Mouse (Mus musculus) cerebellum, adult 11-12 months (tissue): Measurements from ENCODE around the gene Cacna1s.

Experiments used
- DNase-seq: peaks from one replicate; pipeline ENCODE4 v3.0.0; 2022

Cacna1s gene

DNA sequence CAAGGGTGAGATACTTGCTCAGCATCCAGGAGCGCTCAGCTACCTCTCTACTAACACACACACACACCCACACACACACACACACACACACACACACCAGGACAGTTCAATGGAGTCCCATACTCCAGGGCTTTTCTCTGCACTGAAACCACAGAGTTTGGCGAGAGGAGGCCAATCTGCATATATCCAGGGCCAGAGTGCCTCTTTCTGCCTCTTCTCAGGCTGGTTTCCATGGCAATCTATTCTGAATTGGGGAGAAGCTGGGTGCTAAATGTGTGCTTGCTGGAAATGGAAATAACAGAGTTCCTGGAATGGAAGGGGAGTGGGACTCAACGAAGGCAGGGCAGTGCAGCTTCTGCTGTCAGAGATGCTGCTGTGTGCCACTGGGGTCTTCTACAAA is 3.2 kb downstream of the Cacna1s start:
- DNase-seq: no peak

DNA sequence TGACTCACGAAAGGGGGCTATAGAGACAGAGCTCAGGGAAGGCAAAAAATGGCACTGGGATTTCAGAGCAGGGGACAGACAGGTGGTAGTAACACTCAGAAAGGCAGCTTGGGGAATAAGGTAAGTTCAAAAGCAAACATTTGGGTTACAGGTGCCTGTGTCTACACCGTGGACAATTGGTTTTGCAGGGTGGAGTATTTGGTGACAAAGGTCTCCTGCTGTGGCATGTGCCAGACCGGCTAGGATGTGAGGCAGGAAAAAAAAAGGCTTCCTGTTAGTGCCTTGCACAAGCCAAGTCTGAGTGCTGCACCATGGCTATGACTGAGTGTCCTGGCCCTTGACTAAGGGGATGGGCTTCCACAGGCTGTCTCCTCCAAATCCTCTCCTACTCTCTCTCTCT is 6.0 kb downstream of the Cacna1s start:
- no peak for DNase-seq

DNA sequence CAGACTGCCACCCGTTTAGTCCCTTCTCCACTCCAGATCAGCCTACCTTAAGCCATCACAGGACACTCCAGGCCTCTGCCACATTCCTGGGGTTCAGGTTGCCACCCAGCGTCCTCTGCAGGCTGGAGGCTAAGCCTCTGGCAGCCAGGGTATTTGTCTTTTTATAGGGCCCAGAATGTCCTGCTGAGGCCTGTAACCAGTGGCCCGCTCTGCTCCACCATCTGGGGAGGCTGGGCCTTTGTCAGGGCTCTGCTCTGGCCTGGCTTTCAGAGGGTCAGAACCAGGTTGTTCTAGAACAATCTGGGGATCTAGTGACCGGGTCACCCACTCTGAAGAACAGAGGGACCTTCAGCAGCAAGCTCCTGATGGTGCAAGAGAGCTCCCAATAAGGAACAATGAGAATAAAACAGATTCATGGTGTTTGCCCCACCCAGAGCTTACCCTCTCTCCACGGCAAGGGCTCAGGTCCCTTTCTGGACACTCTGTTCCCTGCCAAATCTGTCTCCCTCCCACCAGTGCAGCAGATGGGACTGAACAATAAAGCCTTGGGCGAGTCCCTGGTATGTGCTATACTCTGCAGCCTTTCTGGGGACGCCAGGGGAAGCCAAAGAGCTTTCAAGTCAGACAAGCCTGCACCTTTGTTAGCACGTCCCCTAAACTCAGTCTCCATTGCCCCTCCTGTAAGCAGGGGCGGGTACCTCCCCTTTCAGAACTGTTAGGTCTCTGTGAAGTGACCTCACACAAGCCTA is 8.7 kb downstream of the Cacna1s start:
- peak; percentile 86 for DNase-seq

DNA sequence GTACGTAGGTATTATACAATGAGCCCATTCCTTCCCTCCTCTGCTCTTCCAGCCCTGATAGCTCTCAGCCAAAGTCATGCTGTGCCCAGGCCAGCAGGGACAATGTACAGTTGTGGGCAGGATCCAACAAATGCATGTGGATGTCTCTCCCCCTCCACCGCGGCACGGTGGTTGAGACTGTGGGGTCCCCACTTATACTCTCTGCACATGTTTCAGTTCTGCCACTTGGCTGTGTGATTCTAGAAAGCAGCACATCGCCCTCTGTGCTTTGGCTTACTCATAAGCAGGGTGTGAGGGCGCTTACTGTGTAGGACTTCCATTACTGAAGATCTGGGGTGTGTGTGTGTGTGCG is 9.2 kb downstream of the Cacna1s start:
- no peak for DNase-seq

DNA sequence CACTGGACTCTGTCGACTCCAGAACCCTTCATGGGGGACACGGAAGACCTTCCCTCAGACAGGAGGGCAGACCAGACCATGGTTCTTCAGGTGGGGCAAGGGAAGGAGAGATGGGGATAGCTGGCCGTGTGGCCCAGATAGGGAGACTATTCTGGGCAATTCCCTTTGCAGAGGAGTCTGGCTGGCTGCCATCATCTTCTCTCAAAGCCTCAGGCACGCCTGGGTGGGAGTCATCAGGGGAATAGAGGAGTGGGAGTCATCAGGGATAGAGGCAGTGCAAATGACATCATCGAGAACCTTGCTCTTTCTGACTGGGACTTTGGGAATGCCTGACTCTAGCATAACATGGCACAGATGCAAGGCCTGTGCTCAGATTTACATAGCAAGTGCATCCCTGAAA is 11.4 kb downstream of the Cacna1s start:
- no peak for DNase-seq

DNA sequence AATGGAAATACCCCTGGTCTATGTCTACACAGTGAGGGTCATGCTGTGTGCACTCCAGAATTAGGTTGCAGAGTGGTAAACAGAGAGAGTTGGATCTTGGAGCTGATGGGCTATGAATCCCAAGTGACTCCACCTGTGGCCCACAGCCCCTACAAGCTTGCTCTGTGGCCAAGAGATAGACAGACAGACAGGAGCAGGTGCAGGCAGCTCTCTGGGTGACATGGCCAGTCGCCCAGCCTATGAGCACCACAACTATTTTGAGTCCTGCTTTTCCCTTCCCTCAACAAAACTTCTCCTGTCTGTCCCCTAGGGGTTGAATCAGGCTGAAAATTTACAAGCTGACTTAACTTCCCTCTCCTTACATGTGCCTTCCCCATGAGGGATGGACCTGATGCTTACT is 14.1 kb downstream of the Cacna1s start:
- DNase-seq: no peak

DNA sequence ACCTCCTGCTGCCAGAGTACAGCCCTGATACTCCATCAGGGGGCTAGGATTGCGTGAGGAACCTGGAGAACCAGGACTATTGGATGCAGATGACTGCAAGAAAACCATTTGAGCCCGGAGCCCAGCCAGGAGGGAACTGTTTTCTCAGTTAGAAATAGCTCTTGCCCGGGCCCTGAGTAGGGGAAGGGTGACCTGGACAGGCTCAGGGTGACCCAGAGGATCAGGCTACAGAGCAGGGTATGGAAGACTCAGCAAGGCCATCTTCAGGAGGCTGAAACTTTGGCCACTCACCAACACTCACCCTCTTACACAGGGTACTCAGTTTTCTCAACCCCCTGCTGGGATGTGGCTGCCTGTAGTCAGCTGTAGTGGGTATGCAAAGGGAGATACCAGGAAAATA is 15.0 kb downstream of the Cacna1s start:
- no peak for DNase-seq

DNA sequence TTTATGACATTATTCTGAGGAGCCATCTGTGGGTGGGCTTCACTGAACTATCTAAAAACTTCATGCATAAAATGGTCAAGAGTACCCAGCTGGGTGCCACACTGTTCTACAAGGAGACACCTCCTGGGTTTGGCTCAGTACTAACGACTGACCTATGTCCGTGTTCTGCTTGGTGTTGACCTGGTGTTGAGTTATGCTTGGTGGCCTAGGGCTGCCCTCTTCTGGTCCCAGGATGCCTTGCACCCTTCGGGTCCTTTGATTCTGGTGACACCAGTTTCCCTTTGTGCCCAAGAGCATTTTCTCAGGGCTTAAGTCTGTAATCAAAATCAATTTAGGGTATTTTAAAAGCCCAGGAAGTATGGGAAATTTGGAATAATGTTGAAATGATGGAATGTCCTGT is 23.5 kb downstream of the Cacna1s start:
- no peak for DNase-seq

DNA sequence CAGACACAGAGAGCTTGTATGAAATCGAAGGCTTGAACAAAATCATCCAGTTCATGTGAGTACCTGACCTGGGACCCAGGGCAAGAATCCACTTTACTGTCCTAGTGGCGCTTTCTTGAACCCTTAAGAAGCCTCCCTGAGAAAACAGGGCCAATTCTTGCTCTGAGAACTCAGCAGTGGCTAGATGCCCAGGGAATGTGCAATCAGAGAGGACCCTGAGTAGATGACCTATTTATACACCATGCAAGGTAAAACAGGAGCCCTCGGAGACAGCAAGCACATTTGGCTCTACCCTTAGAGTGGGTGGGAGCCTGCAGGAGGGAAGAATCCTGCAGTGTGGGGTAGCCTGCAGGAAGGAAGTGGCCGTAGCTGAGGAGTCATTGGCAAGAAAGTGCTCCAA is 25.1 kb downstream of the Cacna1s start:
- no peak for DNase-seq

DNA sequence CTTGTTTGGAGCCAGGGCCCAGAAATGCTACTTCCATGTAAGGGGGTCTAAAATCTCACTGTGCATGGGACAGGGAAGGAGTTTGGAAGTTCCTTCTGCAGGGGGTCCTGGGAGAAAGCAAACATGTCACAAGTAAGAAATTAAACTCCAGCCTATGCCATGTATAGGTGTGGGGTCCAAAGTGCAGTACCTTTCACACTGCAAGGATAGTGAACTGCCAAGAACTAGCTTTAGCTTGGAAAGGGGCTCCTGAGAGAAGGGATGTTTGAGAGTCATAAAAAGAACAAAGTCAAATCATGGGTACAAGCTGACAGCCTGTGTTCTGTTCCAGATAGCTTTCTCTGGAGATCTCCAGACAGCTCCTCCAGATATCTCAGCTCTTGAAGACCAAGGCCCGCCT is 28.6 kb downstream of the Cacna1s start:
- DNase-seq: no peak

DNA sequence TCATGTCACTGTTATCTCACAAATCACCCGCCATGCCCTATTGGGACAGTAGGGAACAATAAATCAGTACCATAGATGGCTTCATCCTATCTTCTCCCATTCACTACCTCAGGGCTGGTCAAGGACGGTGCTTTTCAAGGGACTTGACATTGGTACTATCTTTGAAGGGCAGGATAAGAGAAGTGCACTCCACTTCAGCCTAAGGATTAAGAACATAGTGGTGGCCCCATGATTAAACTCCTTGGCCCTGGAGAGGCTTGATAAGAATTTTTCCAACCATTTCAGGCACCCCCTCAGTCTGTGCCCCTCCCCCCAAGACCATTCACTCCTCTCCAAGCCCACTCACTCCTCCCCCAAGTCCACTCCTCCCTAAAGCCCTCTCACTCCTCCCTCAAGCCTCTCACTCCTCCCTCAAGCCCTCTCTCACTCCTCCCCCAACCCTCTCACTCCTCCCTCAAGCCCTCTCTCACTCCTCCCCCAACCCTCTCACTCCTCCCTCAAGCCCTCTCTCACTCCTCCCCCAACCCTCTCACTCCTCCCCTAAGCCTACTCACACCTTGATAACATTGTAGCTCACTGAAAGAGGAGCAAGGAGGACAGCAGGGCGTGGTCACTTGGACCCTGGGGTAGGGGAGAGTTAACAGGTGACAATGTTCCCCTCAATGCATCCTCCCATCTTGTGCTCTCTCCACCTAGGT is 33.6 kb downstream of the Cacna1s start:
- DNase-seq: no peak

DNA sequence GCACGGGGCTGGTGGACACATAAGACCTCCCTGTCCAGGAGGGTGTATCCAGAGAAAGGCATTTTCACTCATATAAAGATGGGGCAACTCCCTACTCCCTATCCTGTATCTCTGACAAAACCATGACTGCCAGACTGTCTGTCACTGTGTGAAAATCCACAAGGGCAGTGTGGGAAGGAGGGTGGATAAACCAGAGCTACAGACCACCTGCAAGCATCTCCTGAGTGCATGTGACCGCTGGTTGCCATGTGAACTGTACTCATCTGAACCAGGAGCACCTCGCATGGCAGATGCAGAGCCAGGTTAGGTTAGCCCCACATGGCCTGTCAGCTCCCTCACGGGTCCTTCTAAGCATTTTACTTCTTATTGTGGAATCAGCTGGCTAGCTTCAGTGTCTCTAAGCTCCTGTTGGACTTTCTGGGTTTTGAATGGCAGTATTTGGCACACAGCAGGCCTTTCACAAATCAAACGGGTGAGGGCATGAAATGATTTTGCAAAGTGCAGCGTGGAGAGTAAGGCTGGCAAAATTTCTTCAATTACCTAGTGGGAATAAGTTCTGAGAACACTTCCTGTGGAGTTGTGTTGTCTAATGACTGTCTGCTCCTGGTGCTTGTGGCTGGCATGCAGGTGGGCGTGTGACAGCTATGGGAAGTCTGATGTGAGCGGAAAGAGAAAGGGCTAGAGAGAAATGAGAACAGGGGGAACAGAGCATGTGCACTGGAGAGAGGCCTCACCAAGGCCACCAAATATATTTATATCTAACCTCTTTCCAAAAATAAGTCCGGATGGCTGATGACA is 37.0 kb downstream of the Cacna1s start:
- no peak for DNase-seq

DNA sequence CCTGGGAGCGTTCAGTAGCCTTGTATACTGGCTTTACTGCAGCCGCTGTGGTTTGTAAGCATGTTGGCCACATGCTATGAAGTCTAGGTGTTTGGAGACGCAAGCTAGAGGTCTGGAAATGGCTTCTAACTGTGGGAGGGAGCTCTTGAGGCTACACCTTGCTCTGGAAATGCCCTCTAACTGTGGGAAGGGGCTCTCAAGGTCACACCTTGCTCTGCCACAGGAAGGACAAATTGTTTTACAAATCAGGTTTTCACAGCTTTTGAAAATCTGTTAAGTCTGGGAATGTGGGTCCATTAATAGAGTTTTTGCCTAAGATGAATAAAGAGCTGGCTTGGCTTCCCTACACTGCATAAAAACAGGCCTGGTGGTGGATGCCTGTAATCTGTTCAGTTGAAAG is 41.2 kb downstream of the Cacna1s start:
- no peak for DNase-seq

DNA sequence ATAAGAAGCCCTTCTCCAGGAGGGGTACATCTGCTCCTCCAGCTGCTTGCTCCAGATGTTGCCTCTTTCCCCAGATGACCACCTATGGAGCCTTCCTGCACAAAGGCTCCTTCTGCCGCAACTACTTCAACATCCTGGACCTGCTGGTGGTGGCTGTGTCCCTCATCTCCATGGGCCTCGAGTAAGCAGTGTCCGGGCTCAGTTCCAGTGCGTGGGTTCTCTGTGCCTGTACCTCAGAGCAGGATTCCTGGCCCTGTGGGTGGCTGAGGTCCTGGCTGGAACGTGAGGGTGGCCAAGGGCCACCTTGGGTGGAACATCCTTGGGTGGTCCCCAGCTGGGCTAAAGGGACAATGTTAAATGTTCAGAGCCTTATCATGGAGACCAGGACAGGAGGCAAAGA is 42.3 kb downstream of the Cacna1s start:
- DNase-seq: no peak

DNA sequence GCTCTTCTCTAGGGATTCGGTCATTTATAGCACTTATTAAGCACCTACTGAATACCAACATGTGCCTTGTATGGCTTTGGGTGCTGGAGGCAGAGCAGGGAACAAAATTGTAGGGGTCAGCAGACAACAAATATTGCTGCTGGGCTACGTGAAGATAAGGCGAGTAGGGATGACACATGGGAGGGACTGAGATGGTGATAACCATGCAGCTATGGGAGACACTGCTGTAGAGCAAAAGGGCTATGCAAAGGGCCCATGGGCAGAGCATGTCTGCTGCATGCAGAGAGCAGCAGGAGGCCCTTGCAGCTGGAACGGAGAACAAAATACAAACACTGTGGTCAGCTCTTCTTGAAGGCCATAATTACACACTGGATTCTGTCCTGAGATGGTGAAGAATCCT is 49.5 kb downstream of the Cacna1s start:
- no peak for DNase-seq

DNA sequence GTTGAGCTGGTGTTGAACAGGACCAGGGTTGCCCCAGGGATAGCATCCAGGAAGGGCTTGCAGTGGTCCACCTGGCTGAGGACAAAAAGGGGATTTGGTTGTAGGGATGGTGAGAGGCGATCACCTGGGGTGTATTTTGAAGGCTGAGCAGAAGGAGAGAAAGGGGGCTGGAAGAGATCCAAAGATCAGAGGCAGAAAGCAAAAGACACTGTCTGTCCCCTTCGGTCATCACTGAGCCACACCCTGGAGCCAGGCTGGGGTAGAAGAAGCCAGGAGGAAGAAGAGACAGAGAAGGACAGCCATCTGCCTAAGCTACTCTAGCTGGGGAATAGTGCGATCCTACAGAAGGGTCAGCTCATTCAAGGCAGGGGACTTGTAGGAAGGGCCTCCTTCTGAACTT is 50.0 kb downstream of the Cacna1s start:
- no peak for DNase-seq

DNA sequence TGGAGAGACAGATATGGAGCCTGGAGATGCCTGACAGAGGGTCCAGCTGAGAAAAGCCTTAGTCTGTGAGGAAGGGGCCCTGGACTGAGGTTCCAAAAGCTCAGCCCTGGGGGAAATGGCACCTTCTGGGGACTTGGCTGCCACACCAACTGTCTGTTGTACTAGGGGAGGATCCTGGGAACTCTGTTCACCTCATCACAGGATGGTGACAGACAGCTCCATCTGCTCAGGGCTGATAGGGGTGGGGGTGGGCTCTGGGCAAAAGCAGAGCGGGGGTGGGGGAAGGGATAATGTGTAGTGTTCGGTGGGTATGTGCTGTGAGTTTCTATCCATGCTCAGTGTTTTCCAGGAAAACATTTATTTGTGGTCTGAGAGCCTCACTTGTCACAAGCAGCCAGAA is 50.4 kb downstream of the Cacna1s start:
- DNase-seq: no peak

DNA sequence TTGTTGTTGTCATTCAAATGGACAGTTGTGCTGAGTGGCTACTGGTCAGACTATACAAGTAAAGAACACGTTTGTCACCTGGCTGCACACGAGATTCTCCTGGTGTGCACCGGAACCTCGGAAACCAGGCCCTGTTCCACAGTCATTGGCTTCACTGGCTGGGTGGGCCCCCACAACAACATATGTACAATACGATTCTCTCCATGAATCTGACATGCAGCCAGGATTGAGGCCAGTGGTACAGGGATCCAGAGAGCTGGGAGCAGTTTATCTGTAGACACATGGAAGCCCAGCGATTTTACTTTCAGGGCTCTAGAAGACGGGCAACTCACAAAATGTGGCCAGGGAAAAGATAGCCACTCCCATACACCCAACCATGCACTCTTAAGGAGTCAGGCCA is 51.1 kb downstream of the Cacna1s start:
- DNase-seq: no peak

DNA sequence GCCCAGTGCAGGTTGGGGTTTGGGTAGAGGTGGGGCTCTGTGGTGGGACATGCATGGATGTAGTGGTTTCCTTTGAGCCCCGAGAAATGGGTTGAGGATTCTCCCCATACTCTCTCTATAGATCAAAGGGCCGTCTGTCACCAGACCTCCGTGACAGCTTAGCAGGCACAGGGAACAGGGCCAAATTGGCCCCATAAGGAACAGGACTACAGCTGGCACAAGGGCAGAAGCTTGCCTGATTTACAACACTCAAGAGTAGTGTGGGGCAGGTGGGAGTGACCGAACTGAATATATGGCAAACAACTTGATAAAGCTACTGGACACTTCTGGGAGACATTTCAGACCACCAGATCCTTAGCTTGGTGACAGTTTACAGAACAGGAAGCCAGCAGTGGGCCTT is 52.2 kb downstream of the Cacna1s start:
- DNase-seq: no peak

DNA sequence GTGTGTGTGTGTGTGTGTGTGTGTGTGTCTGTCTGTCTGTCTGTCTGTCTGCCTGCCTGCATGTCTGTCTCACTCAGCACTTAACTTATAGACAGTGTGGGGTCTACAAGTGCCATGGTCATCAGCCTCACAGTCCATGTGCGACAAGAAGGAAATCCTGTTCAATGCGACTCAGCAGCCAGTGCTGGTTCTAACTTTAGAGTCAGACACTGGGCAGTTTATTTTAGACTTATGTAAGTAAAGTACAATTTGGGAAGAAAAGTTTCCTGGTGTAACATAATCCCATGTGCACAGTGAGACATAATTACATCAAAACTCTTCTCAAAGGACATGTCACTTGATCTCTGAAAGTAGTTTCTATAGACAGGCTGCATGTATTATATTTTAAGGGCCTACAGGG is 56.9 kb downstream of the Cacna1s start:
- DNase-seq: no peak

DNA sequence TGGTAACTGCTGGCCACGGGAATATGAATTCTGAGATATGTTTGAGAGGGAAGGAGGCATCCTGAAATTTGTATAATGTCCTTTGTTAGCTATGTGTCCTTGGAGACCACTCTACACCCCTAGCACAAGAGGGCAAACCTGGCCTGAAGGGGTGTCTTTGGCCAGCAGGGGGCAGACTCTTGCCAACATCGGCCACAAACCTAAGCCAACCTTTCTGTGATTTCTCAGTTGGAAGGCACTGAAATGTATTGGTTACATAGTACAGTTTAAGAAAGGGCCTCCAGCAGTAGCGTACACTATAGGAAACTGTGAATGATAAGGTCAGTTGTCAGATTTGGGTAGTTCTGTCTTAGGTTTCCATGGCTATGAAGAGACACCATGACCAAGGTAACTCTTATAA is 63.6 kb downstream of the Cacna1s start:
- DNase-seq: no peak

DNA sequence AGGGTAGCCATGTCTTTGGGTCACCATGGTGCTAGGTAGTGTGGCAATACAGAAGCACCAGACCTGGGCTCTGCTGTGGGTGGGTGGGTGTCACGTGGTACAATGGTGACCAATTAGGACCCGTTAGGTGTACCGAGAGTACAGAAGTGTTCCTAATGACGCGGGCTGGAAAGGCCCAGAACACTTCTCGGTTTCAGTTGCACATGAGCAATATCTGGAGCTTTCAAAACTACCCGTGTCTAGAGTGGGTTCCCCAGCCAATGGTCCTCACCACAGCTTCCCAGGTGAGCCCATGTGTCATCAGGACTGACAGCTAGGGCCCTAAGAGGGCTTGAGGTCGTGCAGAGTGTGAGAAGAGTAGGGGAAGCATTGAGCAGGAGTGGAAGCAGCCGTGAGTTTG is 64.5 kb downstream of the Cacna1s start:
- no peak for DNase-seq

DNA sequence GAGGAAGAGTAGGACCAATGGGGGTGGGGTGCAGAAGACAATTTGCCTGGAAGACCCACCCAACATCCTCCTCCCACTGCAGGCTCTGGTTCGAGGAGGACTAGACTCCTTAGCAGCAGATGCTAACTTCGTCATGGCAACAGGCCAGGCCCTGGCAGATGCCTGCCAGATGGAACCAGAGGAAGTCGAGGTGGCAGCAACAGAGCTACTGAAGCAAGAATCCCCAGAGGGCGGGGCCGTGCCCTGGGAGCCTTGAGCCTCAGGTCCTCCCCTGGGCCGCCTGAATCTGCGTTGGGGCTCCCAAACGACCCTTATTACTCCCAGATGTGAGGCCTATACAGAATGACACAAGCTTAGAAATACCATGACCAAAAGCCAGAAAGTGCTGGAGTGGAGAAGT is 66.3 kb downstream of the Cacna1s start:
- DNase-seq: no peak

DNA sequence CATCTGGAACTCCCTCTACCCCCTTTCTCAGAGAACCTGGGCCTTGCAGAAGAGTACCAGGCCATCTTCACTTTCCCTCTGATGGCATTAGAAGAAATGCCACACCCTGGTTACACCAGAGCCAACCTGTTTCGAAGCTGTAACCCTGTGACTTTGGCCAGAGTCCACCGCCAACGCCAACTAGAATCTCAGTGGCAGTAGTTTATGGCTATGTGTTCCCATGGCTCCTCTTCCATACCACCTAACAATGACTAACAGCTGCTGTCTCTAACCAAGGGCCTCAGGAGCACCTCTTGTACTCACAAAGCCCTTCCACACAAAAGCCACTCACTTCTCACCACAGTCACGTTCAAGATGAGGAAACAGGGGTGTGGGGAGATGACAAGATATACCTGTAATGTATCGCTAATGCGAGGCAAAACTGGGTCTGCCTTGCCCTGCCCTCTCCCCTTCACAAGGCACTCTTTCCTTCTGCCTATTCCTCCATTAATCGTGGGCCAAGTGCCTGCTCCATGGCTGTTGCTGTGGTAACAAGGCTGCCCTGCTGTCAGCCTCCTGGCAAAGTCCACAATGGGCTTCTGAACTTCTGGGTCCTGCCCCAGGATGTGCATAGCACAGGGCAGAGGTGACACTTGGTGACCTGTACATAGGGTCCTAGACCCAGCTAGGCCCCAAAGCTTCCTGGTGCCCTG is 67.2 kb downstream of the Cacna1s start:
- DNase-seq: no peak
